7 mouse cellular contexts compared by ENCODE assay signal in genomic region chr10:52690992-52691731, GRCm38 (mm10). TPM values are rescaled to one million over a fixed set of nuclear protein-coding genes. Genes with fewer than 3 reads are reported as not detected.
DNase-seq lines count a peak whose midpoint lies in the region; ATAC-seq and TF ChIP-seq lines count a peak whose summit lies in the region.

No protein-coding gene starts in this region.

- H3K4me2 ChIP-seq in embryonic facial prominence, embryonic 14.5 days (ENCODE audit: low read depth, low read length): peak overlapping the region; percentile 92
- peak overlapping the region; percentile 56 for H3K4me2 ChIP-seq in hindbrain, embryonic 11.5 days (replicated peaks; ENCODE audit: low read depth, low read length)
- peak overlapping the region; percentile 55 for H3K4me2 ChIP-seq in midbrain, postnatal 0 days (ENCODE audit: low read depth, low read length, poor library complexity, severe bottlenecking)

- H3K9ac ChIP-seq in embryonic facial prominence, embryonic 14.5 days (ENCODE audit: low read depth, low read length): peak overlapping the region; percentile 72
- peak overlapping the region; percentile 67 for H3K9ac ChIP-seq in hindbrain, embryonic 11.5 days (ENCODE audit: low read depth, low read length)
- H3K9ac ChIP-seq in midbrain, postnatal 0 days (replicated peaks; ENCODE audit: low read length, poor library complexity, severe bottlenecking): peak overlapping the region; percentile 89

- no peaks in the 10 kb centered on the region for H3K9me3 ChIP-seq in E14TG2a.4 (ENCODE audit: low read length)
- no peaks in the 10 kb centered on the region for H3K9me3 ChIP-seq in embryonic facial prominence, embryonic 14.5 days (ENCODE audit: control insufficient read depth, low read length)
- no peaks in the 10 kb centered on the region for H3K9me3 ChIP-seq in hindbrain, embryonic 11.5 days (ENCODE audit: control insufficient read depth, low read length)
- no peaks in the 10 kb centered on the region for H3K9me3 ChIP-seq in midbrain, postnatal 0 days (ENCODE audit: low read length)

- no peak overlapping the region for H3K27ac ChIP-seq in embryonic facial prominence, embryonic 14.5 days (replicated peaks; ENCODE audit: low read depth, low read length)
- H3K27ac ChIP-seq in hindbrain, embryonic 11.5 days (ENCODE audit: low read depth, low read length): peak overlapping the region; percentile 72
- peak overlapping the region; percentile 83 for H3K27ac ChIP-seq in midbrain, postnatal 0 days (ENCODE audit: low read depth, low read length)

- intact Hi-C loops in left cerebral cortex, postnatal 25 days (cut with DNase I): loop anchor here (2.0 to 5.0 kb wide), 3 partner anchors 66 to 269 kb away; no protein-coding TSS in a partner anchor

- no peak for TF ChIP-seq CTCF in E14TG2a.4 (conservative IDR thresholded peaks at IDR 0.05; ENCODE audit: low read length)
- no peak for TF ChIP-seq CTCF in midbrain, postnatal 0 days (IDR thresholded peaks at IDR 0.05)

- peak; percentile 51 for ATAC-seq in embryonic facial prominence, embryonic 14.5 days (ENCODE audit: low read depth)
- ATAC-seq in hindbrain, embryonic 11.5 days (ENCODE audit: low FRiP score): peak; percentile 83
- ATAC-seq in midbrain, postnatal 0 days (ENCODE audit: low FRiP score): peak; percentile 73

- H3K27me3 ChIP-seq in E14TG2a.4 (ENCODE audit: insufficient read depth, low read length): peaks cover 27% of the 10 kb centered on the region
- peaks cover 8% of the 10 kb centered on the region for H3K27me3 ChIP-seq in embryonic facial prominence, embryonic 14.5 days (replicated peaks; ENCODE audit: control insufficient read depth, insufficient read depth, low read length)
- no peaks in the 10 kb centered on the region for H3K27me3 ChIP-seq in hindbrain, embryonic 11.5 days (ENCODE audit: control insufficient read depth, insufficient read depth, low read length)
- no peaks in the 10 kb centered on the region for H3K27me3 ChIP-seq in midbrain, postnatal 0 days (ENCODE audit: insufficient read depth, low read length)

- H3K4me3 ChIP-seq in E14TG2a.4 (replicated peaks; ENCODE audit: low read length): peak overlapping the region; percentile 87
- peak overlapping the region; percentile 81 for H3K4me3 ChIP-seq in embryonic facial prominence, embryonic 14.5 days (ENCODE audit: low read depth, low read length)
- H3K4me3 ChIP-seq in hindbrain, embryonic 11.5 days (ENCODE audit: low read depth, low read length): peak overlapping the region; percentile 66
- peak overlapping the region; percentile 89 for H3K4me3 ChIP-seq in midbrain, postnatal 0 days (ENCODE audit: low read depth, low read length)

- no peaks in the 10 kb centered on the region for H3K36me3 ChIP-seq in E14TG2a.4 (ENCODE audit: insufficient read depth, low read length)
- H3K36me3 ChIP-seq in embryonic facial prominence, embryonic 14.5 days (ENCODE audit: control insufficient read depth, insufficient read depth, low read length): no peaks in the 10 kb centered on the region
- no peaks in the 10 kb centered on the region for H3K36me3 ChIP-seq in hindbrain, embryonic 11.5 days (ENCODE audit: control insufficient read depth, insufficient read depth, low read length)
- no peaks in the 10 kb centered on the region for H3K36me3 ChIP-seq in midbrain, postnatal 0 days (ENCODE audit: insufficient read depth, low read length)

- peaks cover 9% of the 10 kb centered on the region for H3K4me1 ChIP-seq in E14TG2a.4 (replicated peaks; ENCODE audit: low read depth, low read length)
- H3K4me1 ChIP-seq in embryonic facial prominence, embryonic 14.5 days (ENCODE audit: control insufficient read depth, insufficient read depth, low read length): 0 out of 2 replicates have a peak, but pooled peaks cover 5% of the 10 kb centered on the region
- H3K4me1 ChIP-seq in hindbrain, embryonic 11.5 days (replicated peaks; ENCODE audit: control insufficient read depth, insufficient read depth, low read length): no peaks in the 10 kb centered on the region
- H3K4me1 ChIP-seq in midbrain, postnatal 0 days (ENCODE audit: insufficient read depth, low read length): 0 out of 2 replicates have a peak, but pooled peaks cover 4% of the 10 kb centered on the region

- DNase-seq in R1 (ENCODE audit: low read depth, low spot score): peak; percentile 56
- DNase-seq in embryonic facial prominence, embryonic 14.5 days (ENCODE audit: low spot score): peak; percentile 31
- DNase-seq in hindbrain, embryonic 11.5 days (ENCODE audit: low spot score): peak; percentile 76
- DNase-seq in left cerebral cortex, postnatal 25 days (ENCODE audit: low spot score in 2 of 2): peak; percentile 39 to 54
- DNase-seq in midbrain, postnatal 0 days (ENCODE audit: low spot score): peak; percentile 45
- DNase-seq in urinary bladder, postnatal 10 days (ENCODE audit: low spot score): no peak

- 2% methylated on average over 38 of the region's 45 CpGs for WGBS in embryonic facial prominence, embryonic 14.5 days
- under 1% methylated on average over 45 of the region's 45 CpGs for WGBS in hindbrain, embryonic 11.5 days
- WGBS in midbrain, postnatal 0 days: under 1% methylated on average over 43 of the region's 45 CpGs

RNA-seq across cellular contexts. Expression of gene Slc35f1, which starts 0.8 kb away (rescaled TPM):
- 4.3 and 4.5 TPM in 2 replicates for polyA plus RNA-seq in embryonic facial prominence, embryonic 14.5 days (2014; fragmentation: Nextera tagmentation; extraction: Ambion mirVana)
- polyA plus RNA-seq in hindbrain, embryonic 11.5 days (2014; fragmentation: Nextera tagmentation; extraction: Ambion mirVana): 10.8 and 13.4 TPM in 2 replicates
- total RNA-seq in left cerebral cortex, postnatal 25 days (2021): 10 to 100 TPM; 46.8 to 49.3 TPM
- 111 and 114 TPM in 2 replicates for total RNA-seq in midbrain, postnatal 0 days (2014; rRNA removed)
- 32.5 and 35.2 TPM in 2 replicates for polyA plus RNA-seq in midbrain, postnatal 0 days (2015; fragmentation: Nextera tagmentation; extraction: Ambion mirVana)
